Mouse (Mus musculus): Measurements from ENCODE around the gene Rpl39. TPM values are rescaled to one million over a fixed set of nuclear protein-coding genes. Genes with fewer than 3 reads are reported as not detected.

Rpl39 gene
- polyA plus RNA-seq (2012; rRNA removed): 2.9 and 5.2 TPM in 2 replicates

GRCm38 (mm10) chrX:37084927-37085660 is at the start of gene Rpl39:
Gene Rpl39, minus strand, starts transcription at chrX:37085402.

GRCm38 (mm10) chrX:37126671-37127358 is 41.6 kb upstream of the Rpl39 start, which contains the start of gene Nkap:
Gene Nkap, plus strand, starts transcription at chrX:37126795.

GRCm38 (mm10) chrX:37110193-37110880 is 25.1 kb upstream of the Rpl39 start, which contains the start of gene Upf3b:
Gene Upf3b, minus strand, starts transcription at chrX:37110322.

GRCm38 (mm10) chrX:37048066-37048889 is 36.9 kb downstream of the Rpl39 start, which contains the start of gene Sowahd:
Gene Sowahd, plus strand, starts transcription at chrX:37048845.

Other genes with a start within 250 kb of the Rpl39 start
- 16.8 and 31.7 TPM in 2 replicates for gene Ube2a, start 211.5 kb downstream of the Rpl39 start, polyA plus RNA-seq (2012; rRNA removed)
- gene C330007P06Rik, start 211.3 kb downstream of the Rpl39 start, polyA plus RNA-seq (2012; rRNA removed): 2.3 and 2.5 TPM in 2 replicates
- gene Nkrf, start 182.5 kb downstream of the Rpl39 start, polyA plus RNA-seq (2012; rRNA removed): 0.02 TPM in 2 replicates
- 2.6 and 3.4 TPM in 2 replicates for gene Sept6, start 93.6 kb downstream of the Rpl39 start, polyA plus RNA-seq (2012; rRNA removed)
- gene Sowahd, start 36.6 kb downstream of the Rpl39 start, polyA plus RNA-seq (2012; rRNA removed): 0.19 and 0.40 TPM in 2 replicates
- 0.08 and 0.23 TPM in 2 replicates for gene Upf3b, start 24.9 kb upstream of the Rpl39 start, polyA plus RNA-seq (2012; rRNA removed)
- gene Nkap, start 41.4 kb upstream of the Rpl39 start, polyA plus RNA-seq (2012; rRNA removed): 0.38 and 0.83 TPM in 2 replicates
- not detected in 2 replicates for gene Akap14, start 83.4 kb upstream of the Rpl39 start, polyA plus RNA-seq (2012; rRNA removed)
- gene Ndufa1, start 105.8 kb upstream of the Rpl39 start, polyA plus RNA-seq (2012; rRNA removed): 46.5 and 66.5 TPM in 2 replicates
- gene Rnf113a1, start 105.8 kb upstream of the Rpl39 start, polyA plus RNA-seq (2012; rRNA removed): 0.28 and 0.75 TPM in 2 replicates
- not detected in 2 replicates for gene Gm9, start 125.6 kb upstream of the Rpl39 start, polyA plus RNA-seq (2012; rRNA removed)
- gene Rhox1, start 136.9 kb upstream of the Rpl39 start, polyA plus RNA-seq (2012; rRNA removed): not detected in 2 replicates
- gene Rhox2a, start 159.6 kb upstream of the Rpl39 start, polyA plus RNA-seq (2012; rRNA removed): not detected in 2 replicates
- gene Rhox3a, start 164.5 kb upstream of the Rpl39 start, polyA plus RNA-seq (2012; rRNA removed): not detected in 2 replicates
- not detected in 2 replicates for gene Rhox4a, start 179.9 kb upstream of the Rpl39 start, polyA plus RNA-seq (2012; rRNA removed)